Mouse (Mus musculus) limb, embryonic 13.5 days (tissue): ENCODE measurements around the gene Ddb2. TPM values are rescaled to one million over a fixed set of nuclear protein-coding genes. Genes with fewer than 3 reads are reported as not detected.

Experiments
- ATAC-seq: fragments of 200-750 bp; cut with Nextera tagmentation; 2 replicates; pipeline ENCODE4 v1.8.0; 2017; ENCODE audit warnings: low read depth, moderate number of reproducible peaks, moderate TSS enrichment; ENCODE audit not compliant: low FRiP score
- H3K27ac ChIP-seq: fragments of 300-500 bp; sonication (generic); 2 replicates; pipeline ENCODE4 v1.5.1; 2015; ENCODE audit warnings: inconsistent platforms, mild to moderate bottlenecking, moderate library complexity
- H3K27me3 ChIP-seq: fragments of 300-500 bp; sonication (generic); 2 replicates; pipeline ENCODE4 v1.6.1; 2015; ENCODE audit warnings: mild to moderate bottlenecking, inconsistent platforms
- H3K36me3 ChIP-seq: fragments of 300-500 bp; sonication (generic); 2 replicates; pipeline ENCODE4 v1.6.1; 2015; ENCODE audit warnings: inconsistent platforms, mild to moderate bottlenecking, moderate library complexity
- H3K4me1 ChIP-seq: fragments of 300-500 bp; sonication (generic); 2 replicates; pipeline ENCODE4 v1.6.1; 2015; ENCODE audit warnings: inconsistent platforms
- H3K4me2 ChIP-seq: fragments of 300-500 bp; sonication (generic); replicated peaks from 2 replicates; pipeline ENCODE4 v1.6.1; 2015; ENCODE audit warnings: inconsistent platforms, mild to moderate bottlenecking, moderate library complexity
- H3K4me3 ChIP-seq: fragments of 300-500 bp; sonication (generic); 2 replicates; pipeline ENCODE4 v1.5.1; 2015; ENCODE audit warnings: moderate library complexity, mild to moderate bottlenecking, inconsistent platforms
- H3K9ac ChIP-seq: fragments of 300-500 bp; sonication (generic); 2 replicates; pipeline ENCODE4 v1.6.1; 2015; ENCODE audit warnings: mild to moderate bottlenecking, inconsistent platforms
- H3K9me3 ChIP-seq: fragments of 300-500 bp; sonication (generic); 2 replicates; pipeline ENCODE4 v1.6.1; 2016; ENCODE audit warnings: inconsistent platforms
- WGBS: fragments of 180-500 bp; shearing (Covaris S2); methylation state at CpG from one replicate; pipeline ENCODE4 v1.1.7; 2015; 5-methylcytosine and 5-hydroxymethylcytosine counted together
- polyA plus RNA-seq: library from polyadenylated mRNA; unstranded; fragments of >200 nt; fragmentation: Nextera tagmentation; extraction: Ambion mirVana; gene quantifications from 2 replicates; pipeline ENCODE4 v1.2.1, GENCODE M21; 2015

The Ddb2 gene
- polyA plus RNA-seq, 1 experiment from 2014 or later = 23.6 TPM

DNA sequence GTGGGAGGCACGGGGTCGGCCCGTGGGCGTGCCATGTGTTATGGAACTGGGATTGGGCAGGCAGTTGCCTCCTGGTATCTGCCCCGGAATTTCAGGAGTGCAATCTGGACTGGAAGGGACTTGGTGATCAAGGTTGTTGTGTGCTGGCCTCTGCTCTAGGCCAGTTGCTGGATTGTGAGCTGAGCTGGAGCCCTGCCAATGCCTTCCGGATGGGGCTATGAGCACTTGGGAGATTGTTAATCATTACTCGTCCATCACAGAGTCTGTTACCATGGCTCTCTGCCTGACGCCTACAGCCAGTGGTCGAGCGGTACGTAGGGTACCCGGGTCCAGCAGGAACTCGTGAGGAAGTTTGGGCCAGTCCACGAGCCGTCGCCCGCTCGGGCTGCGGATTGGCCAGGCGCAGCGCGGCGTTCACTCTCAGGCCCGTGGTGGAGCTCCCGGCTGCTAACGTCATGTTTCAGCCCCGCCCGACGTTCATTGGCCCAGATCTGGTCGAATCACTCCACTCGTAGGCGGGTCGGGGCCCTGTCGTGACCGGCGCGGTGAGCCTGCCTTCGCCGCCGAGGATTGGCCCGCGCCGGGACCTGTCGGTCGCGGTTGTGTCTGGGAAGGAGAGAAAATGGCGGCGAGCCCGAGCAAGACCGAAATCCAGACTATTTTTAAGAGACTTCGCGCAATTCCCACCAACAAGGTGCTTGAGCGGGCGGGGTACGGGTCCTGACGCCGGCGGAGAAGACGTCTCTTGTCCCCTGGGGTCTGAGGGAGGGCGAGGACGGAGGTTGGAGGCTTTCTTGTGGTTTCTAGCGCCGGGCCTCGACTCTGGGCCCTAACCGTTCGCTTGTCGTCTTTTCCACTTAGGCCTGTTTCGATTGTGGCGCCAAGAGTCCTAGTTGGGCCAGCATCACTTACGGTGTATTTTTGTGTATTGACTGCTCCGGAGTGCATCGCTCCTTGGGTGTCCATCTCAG lies 28.2 kb upstream of the Ddb2 start, which contains the start of gene Arfgap2:
Gene Arfgap2 (plus strand): TSS at position 264 of the 971 bp plus-strand sequence.
- peak within 1 kb of the TSS; percentile 86 for H3K4me2 ChIP-seq
- no peaks in the 10 kb centered on the region for H3K27me3 ChIP-seq
- H3K9me3 ChIP-seq = no peaks in the 10 kb centered on the region
- H3K9ac ChIP-seq = peak within 1 kb of the TSS; percentile 93
- peak within 1 kb of the TSS; percentile 87 for H3K27ac ChIP-seq
- WGBS = 1% methylated on average over 72 of the region's 72 CpGs
- peaks cover 77% of the 10 kb centered on the region for H3K36me3 ChIP-seq
- ATAC-seq = peak; percentile 99
- peaks cover 20% of the 10 kb centered on the region for H3K4me1 ChIP-seq
- peak within 1 kb of the TSS; percentile 85 for H3K4me3 ChIP-seq

- no peak for ATAC-seq
- Histone ChIP-seq H3K4me1 (peaks cover 20% of the 10 kb centered on the region), H3K9ac (peak overlapping the region; percentile 93), H3K4me2 (peak overlapping the region; percentile 86), H3K9me3 (no peaks in the 10 kb centered on the region), H3K36me3 (peaks cover 68% of the 10 kb centered on the region), H3K4me3 (peak overlapping the region; percentile 85), H3K27ac (peak overlapping the region; percentile 80; the same call in 1 of the 2 replicates), H3K27me3 (no peaks in the 10 kb centered on the region)
- 86% methylated on average over 17 of the region's 17 CpGs for WGBS
Measured at GRCm38 (mm10) chr2:91263692-91264660, 27.2 kb upstream of the Ddb2 start.

GRCm38 (mm10) chr2:91259493-91259892 lies 22.7 kb upstream of the Ddb2 start:
- H3K27ac ChIP-seq = no peak overlapping the region
- no peak for ATAC-seq
- no peaks in the 10 kb centered on the region for H3K9me3 ChIP-seq
- H3K4me1 ChIP-seq = peaks cover 39% of the 10 kb centered on the region
- no peak overlapping the region for H3K4me3 ChIP-seq
- 97% methylated on average over 1 of the region's 1 CpGs for WGBS
- 0 out of 2 replicates have a peak overlapping the region, but pooled peaks have one; percentile 13 for H3K9ac ChIP-seq
- peaks cover 17% of the 10 kb centered on the region for H3K27me3 ChIP-seq
- no peak overlapping the region for H3K4me2 ChIP-seq
- peaks cover 42% of the 10 kb centered on the region for H3K36me3 ChIP-seq

DNA sequence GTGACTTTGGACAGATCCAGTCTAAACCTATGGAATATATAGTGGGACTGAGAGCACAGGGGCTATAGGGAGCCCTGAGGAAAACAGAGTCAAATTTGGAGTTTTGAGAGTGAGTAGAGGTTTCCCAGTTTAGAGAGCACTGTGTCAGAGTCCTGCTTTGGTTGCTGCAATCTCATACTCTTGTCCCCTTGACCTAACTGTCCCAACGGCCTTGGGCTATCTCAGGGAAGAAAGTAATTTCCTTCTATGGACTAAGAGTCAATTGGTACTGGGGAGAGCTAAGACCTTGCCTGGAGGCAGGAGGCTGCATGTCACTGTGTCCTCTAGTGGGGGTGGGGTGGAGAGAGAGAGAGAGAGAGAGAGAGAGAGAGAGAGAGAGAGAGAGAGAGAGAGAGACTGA lies 22.0 kb upstream of the Ddb2 start:
- Histone ChIP-seq H3K36me3 (peaks cover 36% of the 10 kb centered on the region), H3K4me2 (peak overlapping the region; percentile 88), H3K4me3 (peak overlapping the region; percentile 71; the same call in 1 of the 2 replicates), H3K4me1 (peaks cover 33% of the 10 kb centered on the region), H3K9me3 (no peaks in the 10 kb centered on the region), H3K27me3 (peaks cover 24% of the 10 kb centered on the region), H3K27ac (peak overlapping the region; percentile 92; the same call in 1 of the 2 replicates), H3K9ac (no peak overlapping the region)
- no peak for ATAC-seq
- 67% methylated on average over 1 of the region's 1 CpGs for WGBS

GRCm38 (mm10) chr2:91258054-91258453 lies 21.3 kb upstream of the Ddb2 start:
- no peak for ATAC-seq
- H3K4me1 ChIP-seq = peaks cover 32% of the 10 kb centered on the region

GRCm38 (mm10) chr2:91257126-91257980 lies 20.6 kb upstream of the Ddb2 start:
- H3K36me3 ChIP-seq = peaks cover 21% of the 10 kb centered on the region
- peak overlapping the region; percentile 92 for H3K27ac ChIP-seq
- peaks cover 32% of the 10 kb centered on the region for H3K4me1 ChIP-seq
- 2% methylated on average over 22 of the region's 22 CpGs for WGBS
- H3K4me3 ChIP-seq = peak overlapping the region; percentile 71
- peak; percentile 87 for ATAC-seq
- H3K9me3 ChIP-seq = no peaks in the 10 kb centered on the region
- H3K9ac ChIP-seq = peak overlapping the region; percentile 79
- peaks cover 26% of the 10 kb centered on the region for H3K27me3 ChIP-seq
- peak overlapping the region; percentile 88 for H3K4me2 ChIP-seq

More at GRCm38 (mm10) chr2:91258054-91258453, 21.3 kb upstream of the Ddb2 start:
- Histone ChIP-seq H3K4me3 (peak overlapping the region; percentile 71), H3K4me2 (peak overlapping the region; percentile 88), H3K27me3 (peaks cover 26% of the 10 kb centered on the region), H3K9ac (peak overlapping the region; percentile 79), H3K9me3 (no peaks in the 10 kb centered on the region), H3K27ac (peak overlapping the region; percentile 92), H3K36me3 (peaks cover 28% of the 10 kb centered on the region)
- 55% methylated on average over 5 of the region's 5 CpGs for WGBS

GRCm38 (mm10) chr2:91256256-91257125 lies 19.7 kb upstream of the Ddb2 start:
- peak overlapping the region; percentile 92 for H3K27ac ChIP-seq
- H3K9ac ChIP-seq = peak overlapping the region; percentile 79
- WGBS = 0% methylated on average over 51 of the region's 52 CpGs
- H3K4me2 ChIP-seq = peak overlapping the region; percentile 88
- no peaks in the 10 kb centered on the region for H3K9me3 ChIP-seq
- H3K4me3 ChIP-seq = peak overlapping the region; percentile 71
- ATAC-seq = peak; percentile 55
- peaks cover 26% of the 10 kb centered on the region for H3K27me3 ChIP-seq
- H3K36me3 ChIP-seq = peaks cover 16% of the 10 kb centered on the region
- H3K4me1 ChIP-seq = peaks cover 32% of the 10 kb centered on the region

- 1% methylated on average over 27 of the region's 27 CpGs for WGBS
- H3K27ac ChIP-seq = peak within 1 kb of the TSS; percentile 92
- H3K27me3 ChIP-seq = peaks cover 26% of the 10 kb centered on the region
- ATAC-seq = no peak
- peaks cover 8% of the 10 kb centered on the region for H3K36me3 ChIP-seq
- H3K4me2 ChIP-seq = peak within 1 kb of the TSS; percentile 88
- H3K9me3 ChIP-seq = no peaks in the 10 kb centered on the region
- H3K9ac ChIP-seq = peak within 1 kb of the TSS; percentile 79
- H3K4me1 ChIP-seq = peaks cover 32% of the 10 kb centered on the region
- H3K4me3 ChIP-seq = peak within 1 kb of the TSS; percentile 71
Measured at GRCm38 (mm10) chr2:91255661-91256150, 18.9 kb upstream of the Ddb2 start, which contains the start of gene Pacsin3. Pacsin3 (plus strand) TSS chr2:91255954.

DNA sequence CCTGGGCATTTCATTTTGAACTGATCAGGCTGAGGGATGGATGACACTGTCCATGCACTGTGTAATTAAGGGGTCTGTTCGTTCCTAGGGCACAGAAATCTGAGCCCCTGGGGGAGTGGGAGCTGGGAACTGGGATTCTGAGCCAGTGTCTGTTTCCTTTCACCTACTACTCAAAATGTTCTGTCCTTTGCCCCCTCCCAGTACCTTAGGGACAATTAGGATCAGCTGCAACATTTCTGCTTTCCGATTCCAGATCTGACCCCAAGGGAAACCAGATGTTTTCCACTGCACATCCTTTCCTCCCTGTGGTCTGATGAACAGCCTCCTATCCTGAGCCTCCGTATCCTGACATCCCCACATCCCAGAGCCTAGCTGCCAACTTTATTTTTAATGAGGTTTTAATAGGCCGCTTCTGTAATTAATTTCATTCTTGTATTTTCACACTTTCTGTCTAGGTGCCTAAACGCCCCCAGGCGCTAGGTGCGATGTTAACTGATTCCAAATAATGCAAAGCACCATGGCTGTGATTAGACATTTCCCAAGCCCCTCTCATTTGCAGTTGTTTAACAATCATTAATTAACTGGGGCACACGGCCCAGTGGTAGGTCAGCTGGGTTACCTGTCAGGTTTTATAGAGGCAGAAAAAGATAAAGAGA lies 18.1 kb upstream of the Ddb2 start:
- Histone ChIP-seq H3K9me3 (no peaks in the 10 kb centered on the region), H3K36me3 (no peaks in the 10 kb centered on the region), H3K4me1 (peaks cover 32% of the 10 kb centered on the region), H3K27ac (no peak overlapping the region), H3K9ac (peak overlapping the region; percentile 57), H3K4me3 (peak overlapping the region; percentile 71; the same call in 1 of the 2 replicates), H3K27me3 (peaks cover 26% of the 10 kb centered on the region), H3K4me2 (peak overlapping the region; percentile 88)
- WGBS = 12% methylated on average over 8 of the region's 8 CpGs
- ATAC-seq = no peak

- Histone ChIP-seq H3K9ac (no peak overlapping the region), H3K27ac (no peak overlapping the region), H3K27me3 (peaks cover 26% of the 10 kb centered on the region), H3K4me1 (peaks cover 18% of the 10 kb centered on the region), H3K4me3 (no peak overlapping the region), H3K4me2 (no peak overlapping the region), H3K9me3 (no peaks in the 10 kb centered on the region), H3K36me3 (no peaks in the 10 kb centered on the region)
- no peak for ATAC-seq
- WGBS = 49% methylated on average over 4 of the region's 4 CpGs
Measured at GRCm38 (mm10) chr2:91252512-91252911, 15.7 kb upstream of the Ddb2 start.
